Mouse (Mus musculus) neural tube, embryonic 14.5 days (tissue): ENCODE data around the gene Kcne4. TPM values are rescaled to one million over a fixed set of nuclear protein-coding genes. Genes with fewer than 3 reads are reported as not detected.

ENCODE experiments used
- ATAC-seq: fragments of 200-750 bp; cut with Nextera tagmentation; 2 replicates; pipeline ENCODE4 v1.8.0; 2017; ENCODE audit warnings: low read depth, mild to moderate bottlenecking, moderate TSS enrichment, moderate library complexity
- H3K27ac ChIP-seq: fragments of 300-500 bp; sonication (generic); 2 replicates; pipeline ENCODE4 v1.5.1; 2014; ENCODE audit warnings: low read depth, mild to moderate bottlenecking, control low read depth, low read length, moderate library complexity, mixed read lengths
- H3K27me3 ChIP-seq: fragments of 300-500 bp; sonication (generic); 2 replicates; pipeline ENCODE4 v1.6.1; 2014; ENCODE audit warnings: low read length; ENCODE audit not compliant: control insufficient read depth, insufficient read depth
- H3K36me3 ChIP-seq: fragments of 300-500 bp; sonication (generic); 2 replicates; pipeline ENCODE4 v1.6.1; 2014; ENCODE audit warnings: low read length, mixed read lengths; ENCODE audit not compliant: control insufficient read depth, insufficient read depth
- H3K4me1 ChIP-seq: fragments of 300-500 bp; sonication (generic); 2 replicates; pipeline ENCODE4 v1.6.1; 2014; ENCODE audit warnings: low read length; ENCODE audit not compliant: control insufficient read depth, insufficient read depth
- H3K4me2 ChIP-seq: fragments of 300-500 bp; sonication (generic); 2 replicates; pipeline ENCODE4 v1.6.1; 2014; ENCODE audit warnings: mild to moderate bottlenecking, low read depth, low read length, control low read depth
- H3K4me3 ChIP-seq: fragments of 300-500 bp; sonication (generic); 2 replicates; pipeline ENCODE4 v1.5.1; 2014; ENCODE audit warnings: low read depth, low read length, control low read depth, mixed read lengths
- H3K9ac ChIP-seq: fragments of 300-500 bp; sonication (generic); replicated peaks from 2 replicates; pipeline ENCODE4 v1.6.1; 2014; ENCODE audit warnings: low read depth, mild to moderate bottlenecking, control low read depth, low read length, mixed read lengths
- H3K9me3 ChIP-seq: fragments of 300-500 bp; sonication (generic); 2 replicates; pipeline ENCODE4 v1.6.1; 2016; ENCODE audit warnings: low read length; ENCODE audit not compliant: control insufficient read depth
- WGBS: fragments of 180-500 bp; shearing (Covaris S2); extraction: QIAGEN DNeasy Blood & Tissue Kit; methylation state at CpG from one replicate; pipeline ENCODE4 v1.1.7; 2014; 5-methylcytosine and 5-hydroxymethylcytosine counted together
- polyA plus RNA-seq: library from polyadenylated mRNA; unstranded; fragments of >200 nt; fragmentation: Nextera tagmentation; extraction: Ambion mirVana; gene quantifications from 2 replicates; pipeline ENCODE4 v1.2.1, GENCODE M21; 2014

The Kcne4 gene
- polyA plus RNA-seq, 1 experiment from 2014 or later, result 1.1 TPM

DNA sequence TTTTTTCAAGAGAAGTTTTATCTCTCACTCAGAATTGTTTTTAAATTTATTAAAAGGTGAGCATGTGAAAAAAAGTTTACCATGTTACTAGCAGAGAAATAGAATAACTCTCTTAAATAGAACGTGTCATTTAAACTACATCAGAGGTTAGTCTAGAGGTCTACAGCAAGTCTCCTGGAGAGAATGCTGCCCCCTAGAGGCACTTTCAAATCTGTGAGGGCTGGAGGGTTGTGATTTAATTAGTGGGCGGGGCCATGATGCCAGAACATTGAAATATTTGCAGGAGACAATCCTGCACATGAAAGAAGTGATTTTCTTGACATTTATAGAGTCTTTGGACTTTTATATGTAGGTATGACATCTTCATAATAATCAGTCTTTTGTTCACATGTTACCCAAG, 29.9 kb downstream of the Kcne4 start:
- Histone ChIP-seq H3K27ac (no peak overlapping the region), H3K36me3 (no peaks in the 10 kb centered on the region), H3K4me1 (no peaks in the 10 kb centered on the region), H3K4me2 (no peak overlapping the region), H3K4me3 (no peak overlapping the region), H3K27me3 (no peaks in the 10 kb centered on the region), H3K9me3 (no peaks in the 10 kb centered on the region), H3K9ac (no peak overlapping the region)
- no peak for ATAC-seq
- 41% methylated on average over 2 of the region's 2 CpGs for WGBS

DNA sequence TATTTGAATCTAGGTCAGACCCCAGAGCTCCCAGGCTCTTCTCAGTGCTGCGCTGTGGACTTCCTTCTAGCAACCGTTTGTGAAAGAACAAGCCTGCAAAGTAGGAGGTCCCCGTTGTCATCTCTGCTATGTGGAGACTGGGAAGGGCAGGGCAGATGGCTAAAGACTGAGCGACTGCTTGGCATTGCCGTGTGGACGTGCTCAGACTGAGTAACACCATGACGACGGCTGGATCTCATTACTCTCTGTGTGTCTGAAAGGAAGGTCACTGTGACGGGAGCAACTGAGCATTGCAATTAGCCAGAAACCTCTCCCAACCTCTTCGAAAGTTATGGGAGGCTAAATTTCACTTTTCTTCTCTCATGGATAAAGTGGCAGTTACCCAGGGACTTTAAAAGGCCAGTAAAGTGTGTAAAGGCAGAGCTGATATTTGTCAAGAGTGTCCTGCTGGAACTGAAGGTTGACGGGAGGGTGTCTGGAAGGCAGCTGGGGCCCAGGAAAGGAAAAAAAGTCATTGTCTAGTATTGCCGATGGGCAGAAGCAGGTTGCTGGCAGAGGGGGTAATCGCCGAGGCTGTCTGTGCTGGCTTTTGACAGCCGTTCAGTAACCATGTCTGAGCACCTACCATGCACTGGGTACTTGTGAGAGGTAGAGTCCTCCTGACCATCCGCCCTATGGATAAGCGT, 36.0 kb downstream of the Kcne4 start:
- no peaks in the 10 kb centered on the region for H3K27me3 ChIP-seq
- H3K4me3 ChIP-seq, result no peak overlapping the region
- no peak overlapping the region for H3K4me2 ChIP-seq
- ATAC-seq, result peak; percentile 98
- H3K27ac ChIP-seq, result peak overlapping the region; percentile 58; the same call in 1 of the 2 replicates
- no peaks in the 10 kb centered on the region for H3K36me3 ChIP-seq
- H3K4me1 ChIP-seq, result no peaks in the 10 kb centered on the region
- H3K9ac ChIP-seq, result no peak overlapping the region
- 31% methylated on average over 17 of the region's 17 CpGs for WGBS
- no peaks in the 10 kb centered on the region for H3K9me3 ChIP-seq

GRCm38 (mm10) chr1:78853094-78853445, 36.5 kb downstream of the Kcne4 start:
- Histone ChIP-seq H3K36me3 (no peaks in the 10 kb centered on the region), H3K4me1 (no peaks in the 10 kb centered on the region), H3K9ac (no peak overlapping the region), H3K4me2 (no peak overlapping the region), H3K4me3 (no peak overlapping the region), H3K9me3 (no peaks in the 10 kb centered on the region), H3K27ac (peak overlapping the region; percentile 58; the same call in 1 of the 2 replicates), H3K27me3 (no peaks in the 10 kb centered on the region)
- WGBS, result 54% methylated on average over 3 of the region's 3 CpGs
- ATAC-seq, result peak; percentile 65

DNA sequence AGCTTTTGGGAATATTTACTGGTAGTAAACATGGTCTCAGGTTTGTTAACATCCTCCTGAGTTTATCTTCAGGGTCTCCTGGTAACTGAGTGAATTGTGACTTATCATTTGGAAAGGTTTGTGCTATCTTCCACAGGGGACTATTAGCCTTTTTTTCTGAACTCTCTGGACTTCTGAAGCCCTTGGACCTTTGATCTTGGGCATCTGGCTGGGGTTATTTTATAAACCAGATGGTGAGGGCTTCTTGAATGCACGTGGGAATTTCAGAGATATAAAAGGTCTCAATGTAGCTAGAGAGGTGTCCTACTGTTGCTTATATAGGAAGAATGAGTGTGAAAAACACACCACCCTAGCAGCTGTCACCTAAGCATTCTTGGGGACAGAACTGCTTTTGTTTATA, 37.7 kb downstream of the Kcne4 start:
- WGBS, result 48% methylated on average over 1 of the region's 1 CpGs
- Histone ChIP-seq H3K4me3 (no peak overlapping the region), H3K9ac (no peak overlapping the region), H3K4me1 (no peaks in the 10 kb centered on the region), H3K4me2 (no peak overlapping the region), H3K36me3 (no peaks in the 10 kb centered on the region), H3K9me3 (no peaks in the 10 kb centered on the region), H3K27ac (no peak overlapping the region), H3K27me3 (no peaks in the 10 kb centered on the region)
- no peak for ATAC-seq

DNA sequence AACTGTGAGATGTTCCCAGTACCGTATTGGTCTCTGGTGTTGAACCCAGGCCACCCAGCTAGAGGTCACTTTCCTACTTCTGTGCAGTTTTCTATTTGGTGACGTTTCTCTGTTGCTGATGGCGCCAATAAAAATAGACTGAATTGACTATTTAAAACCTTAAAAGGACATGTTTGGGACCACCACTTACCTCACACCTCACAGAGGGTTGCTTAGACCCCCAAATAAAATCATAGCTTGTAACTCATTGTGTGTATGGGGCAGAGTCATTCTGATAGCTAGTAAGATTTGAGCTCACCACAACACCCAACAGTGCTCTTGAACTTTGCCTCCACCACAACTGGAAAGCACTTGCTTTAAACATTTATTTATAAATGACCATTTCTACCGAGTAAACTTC, 43.0 kb downstream of the Kcne4 start:
- Histone ChIP-seq H3K4me2 (no peak overlapping the region), H3K4me1 (no peaks in the 10 kb centered on the region), H3K9ac (no peak overlapping the region), H3K27ac (no peak overlapping the region), H3K36me3 (no peaks in the 10 kb centered on the region), H3K27me3 (no peaks in the 10 kb centered on the region), H3K9me3 (no peaks in the 10 kb centered on the region), H3K4me3 (no peak overlapping the region)
- 58% methylated on average over 4 of the region's 4 CpGs for WGBS
- ATAC-seq, result no peak

GRCm38 (mm10) chr1:78860056-78860455, 43.5 kb downstream of the Kcne4 start:
- Histone ChIP-seq H3K27me3 (no peaks in the 10 kb centered on the region), H3K4me1 (no peaks in the 10 kb centered on the region), H3K27ac (no peak overlapping the region), H3K9me3 (no peaks in the 10 kb centered on the region), H3K4me2 (no peak overlapping the region), H3K4me3 (no peak overlapping the region), H3K36me3 (no peaks in the 10 kb centered on the region), H3K9ac (no peak overlapping the region)
- ATAC-seq, result no peak
- WGBS, result 88% methylated on average over 7 of the region's 7 CpGs

GRCm38 (mm10) chr1:78862281-78862680, 45.7 kb downstream of the Kcne4 start:
- Histone ChIP-seq H3K4me1 (no peaks in the 10 kb centered on the region), H3K9me3 (no peaks in the 10 kb centered on the region), H3K4me2 (no peak overlapping the region), H3K4me3 (no peak overlapping the region), H3K36me3 (no peaks in the 10 kb centered on the region), H3K27me3 (no peaks in the 10 kb centered on the region), H3K27ac (no peak overlapping the region), H3K9ac (no peak overlapping the region)
- ATAC-seq, result no peak
- WGBS, result 71% methylated on average over 1 of the region's 1 CpGs

DNA sequence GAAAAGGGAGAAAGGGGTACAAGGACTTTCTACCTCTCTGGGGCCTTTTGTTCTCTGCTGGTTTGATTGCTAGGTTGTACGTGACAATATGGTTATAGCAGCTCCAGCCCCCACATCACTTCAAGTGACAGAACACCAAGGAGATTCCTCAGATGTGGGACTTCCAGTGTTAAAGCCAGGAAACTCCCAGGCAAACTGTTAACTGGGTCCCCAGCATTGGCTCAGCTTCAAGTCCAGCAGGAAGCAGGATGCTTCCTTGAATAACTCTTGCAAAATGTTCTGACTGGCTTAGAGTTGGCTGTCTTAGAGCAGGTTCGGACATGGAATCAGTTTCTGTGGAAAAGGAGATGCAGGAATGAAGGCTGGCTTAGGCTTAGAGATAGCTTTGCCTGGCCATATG, 47.3 kb downstream of the Kcne4 start:
- Histone ChIP-seq H3K9me3 (no peaks in the 10 kb centered on the region), H3K4me1 (no peaks in the 10 kb centered on the region), H3K4me2 (no peak overlapping the region), H3K36me3 (no peaks in the 10 kb centered on the region), H3K27ac (no peak overlapping the region), H3K9ac (no peak overlapping the region), H3K27me3 (no peaks in the 10 kb centered on the region), H3K4me3 (no peak overlapping the region)
- no peak for ATAC-seq
- WGBS, result 65% methylated on average over 2 of the region's 2 CpGs

GRCm38 (mm10) chr1:78864351-78864750, 47.8 kb downstream of the Kcne4 start:
- no peaks in the 10 kb centered on the region for H3K9me3 ChIP-seq
- no peak overlapping the region for H3K9ac ChIP-seq
- 58% methylated on average over 6 of the region's 6 CpGs for WGBS
- no peaks in the 10 kb centered on the region for H3K4me1 ChIP-seq
- ATAC-seq, result no peak
- no peak overlapping the region for H3K4me2 ChIP-seq
- no peak overlapping the region for H3K27ac ChIP-seq
- no peaks in the 10 kb centered on the region for H3K36me3 ChIP-seq
- H3K27me3 ChIP-seq, result no peaks in the 10 kb centered on the region
- no peak overlapping the region for H3K4me3 ChIP-seq
